Mouse (Mus musculus) CD4-positive, CD25-positive, alpha-beta regulatory T cell, adult 4 months (primary cell): Measurements from ENCODE around the gene Dcaf4. TPM values are rescaled to one million over a fixed set of nuclear protein-coding genes. Genes with fewer than 3 reads are reported as not detected.

Source experiments
- ATAC-seq: one replicate; pipeline ENCODE4 v1.8.0; 2017
- polyA plus RNA-seq, 2 experiments: library from polyadenylated mRNA; unstranded; fragments of 100-300 nt; shearing (Covaris generic); gene quantifications; one replicate each; pipeline ENCODE4 v1.2.1; 2017

Dcaf4 gene
- polyA plus RNA-seq, result 10 to 100 TPM; 22.4 to 37.4 TPM

DNA sequence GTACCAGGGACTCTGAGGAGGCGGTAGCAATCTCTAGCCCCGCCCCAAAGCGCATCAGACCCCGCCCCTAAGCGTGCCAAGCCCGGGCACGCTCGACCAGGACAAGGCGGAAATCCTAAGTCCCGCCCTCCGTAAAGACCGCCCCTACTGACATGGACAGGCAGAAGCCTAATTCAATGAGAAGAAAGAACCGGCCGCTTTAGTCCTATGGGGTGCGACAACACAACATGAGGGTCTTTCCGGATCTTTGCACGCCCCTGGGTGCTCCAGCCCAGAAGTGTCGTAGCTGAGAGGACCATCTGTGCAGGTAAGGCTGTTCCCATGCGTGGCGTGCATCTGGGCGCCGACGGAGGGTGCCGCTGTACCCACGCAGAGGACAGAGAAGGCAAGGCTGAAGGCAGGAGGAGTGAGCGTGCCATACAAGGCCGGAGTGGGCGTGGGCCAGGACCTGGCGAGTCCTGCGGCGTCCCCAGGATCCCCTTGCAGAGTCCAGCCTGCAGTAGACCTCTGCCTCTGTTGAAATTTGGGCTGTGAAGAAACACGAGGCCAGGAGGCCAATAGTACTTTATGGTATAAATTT, at the start of gene Dcaf4:
Gene Dcaf4 (plus strand): TSS at position 156 of the 580 bp plus-strand sequence.
- ATAC-seq, result peak; percentile 99

DNA sequence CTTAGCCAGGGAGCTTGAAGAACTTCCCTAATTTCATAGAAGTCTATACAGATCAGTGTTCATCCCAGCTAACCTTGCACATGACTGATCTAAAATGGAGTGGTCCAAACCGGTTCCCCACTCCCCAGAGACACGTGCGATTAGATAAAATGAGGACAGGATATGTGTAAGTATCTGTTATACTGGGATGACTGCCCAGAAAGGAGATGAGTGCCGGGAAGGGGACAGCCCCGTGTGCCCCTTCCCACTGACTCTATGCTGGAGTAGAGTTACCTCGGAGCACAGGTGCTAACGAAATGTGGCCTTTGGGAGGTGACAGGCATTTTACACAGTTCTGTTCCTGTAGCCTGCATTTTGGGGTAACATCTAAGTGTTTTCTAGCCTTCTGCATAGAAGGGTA, 48.5 kb upstream of the Dcaf4 start:
- ATAC-seq, result no peak

DNA sequence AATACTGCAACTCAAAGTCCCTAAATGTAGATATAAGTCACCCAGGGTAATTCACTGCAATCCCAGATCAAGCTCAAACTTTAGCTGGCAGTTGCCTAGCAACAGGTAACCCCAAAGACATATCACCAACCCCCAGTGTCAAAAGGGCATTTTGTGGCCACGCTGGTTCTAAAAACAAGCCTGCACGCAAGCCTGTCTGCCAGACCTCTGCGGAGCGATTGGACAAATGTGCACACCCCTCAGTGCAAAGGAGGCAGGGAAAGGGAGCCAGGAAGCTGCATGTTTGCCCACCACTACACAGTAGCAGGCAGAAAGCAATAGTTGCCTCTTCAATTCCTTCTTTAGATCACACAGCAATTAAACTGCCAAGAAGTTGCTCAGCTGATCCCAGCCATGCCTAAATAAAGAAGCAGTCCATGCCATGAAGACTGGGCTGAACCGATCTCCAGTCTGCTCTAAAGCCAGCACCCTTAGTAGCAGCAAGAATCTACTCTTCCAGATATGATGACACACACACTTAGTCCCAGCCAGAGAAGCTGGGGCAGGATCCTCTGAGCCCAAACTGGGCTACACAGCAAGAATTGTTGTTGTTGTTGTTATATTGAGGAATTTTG, 46.2 kb upstream of the Dcaf4 start:
- no peak for ATAC-seq

DNA sequence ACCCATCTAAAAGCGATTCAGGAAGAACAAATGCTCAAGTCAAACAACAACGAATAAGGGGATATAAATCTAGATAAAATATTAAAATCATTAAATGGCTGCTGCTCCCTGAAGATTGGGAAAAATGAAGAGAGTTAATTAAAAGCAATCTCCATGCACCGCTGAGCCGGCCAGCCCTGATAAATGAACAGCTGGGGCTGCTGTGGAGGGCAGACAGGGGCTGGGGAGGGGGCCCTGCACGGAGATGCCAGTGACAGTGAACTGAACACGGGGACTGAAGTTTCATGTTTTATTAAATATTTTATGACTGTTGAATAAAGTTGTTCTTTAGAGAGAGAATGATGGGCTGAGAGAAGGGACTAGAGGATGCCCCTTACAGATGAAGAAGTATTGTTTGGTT, 44.8 kb upstream of the Dcaf4 start:
- ATAC-seq, result no peak

DNA sequence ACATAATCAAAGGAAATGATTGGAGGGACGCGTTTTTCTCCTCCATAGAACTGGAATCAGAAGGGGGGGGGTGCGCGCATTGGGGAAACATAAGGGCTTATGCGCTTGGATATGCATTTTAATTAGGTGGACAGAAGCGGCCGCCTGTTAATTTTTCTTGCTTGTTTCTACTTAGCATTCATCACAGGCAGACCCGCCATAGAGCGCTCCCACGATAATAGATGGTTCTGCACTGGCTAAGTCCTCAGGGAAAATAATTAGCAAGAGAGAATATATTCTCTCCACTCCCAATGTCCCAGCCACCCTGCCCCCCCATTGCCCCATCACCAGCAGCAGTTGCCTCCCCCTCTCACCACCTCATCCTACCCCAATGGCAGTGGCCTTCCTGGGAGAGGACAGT, 44.0 kb upstream of the Dcaf4 start:
- no peak for ATAC-seq

DNA sequence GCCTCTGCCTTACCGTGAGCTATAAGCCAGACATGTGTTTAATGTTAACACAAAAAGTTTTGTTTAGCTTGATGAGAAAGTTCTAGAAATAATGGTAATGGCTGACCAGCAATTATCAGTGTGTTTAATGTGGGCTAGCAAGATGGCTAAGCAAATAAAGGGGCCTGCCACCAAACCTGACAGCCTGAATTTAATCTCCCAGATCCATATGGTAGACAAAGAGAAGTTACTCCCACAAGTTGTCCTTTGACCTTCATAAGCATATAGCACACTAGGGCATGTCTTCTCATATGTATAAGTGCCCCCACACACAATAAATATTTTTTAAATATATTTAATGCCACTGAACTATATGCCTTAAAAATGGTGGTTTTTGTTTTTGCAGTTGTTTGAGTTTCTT, 41.1 kb upstream of the Dcaf4 start:
- ATAC-seq, result no peak

DNA sequence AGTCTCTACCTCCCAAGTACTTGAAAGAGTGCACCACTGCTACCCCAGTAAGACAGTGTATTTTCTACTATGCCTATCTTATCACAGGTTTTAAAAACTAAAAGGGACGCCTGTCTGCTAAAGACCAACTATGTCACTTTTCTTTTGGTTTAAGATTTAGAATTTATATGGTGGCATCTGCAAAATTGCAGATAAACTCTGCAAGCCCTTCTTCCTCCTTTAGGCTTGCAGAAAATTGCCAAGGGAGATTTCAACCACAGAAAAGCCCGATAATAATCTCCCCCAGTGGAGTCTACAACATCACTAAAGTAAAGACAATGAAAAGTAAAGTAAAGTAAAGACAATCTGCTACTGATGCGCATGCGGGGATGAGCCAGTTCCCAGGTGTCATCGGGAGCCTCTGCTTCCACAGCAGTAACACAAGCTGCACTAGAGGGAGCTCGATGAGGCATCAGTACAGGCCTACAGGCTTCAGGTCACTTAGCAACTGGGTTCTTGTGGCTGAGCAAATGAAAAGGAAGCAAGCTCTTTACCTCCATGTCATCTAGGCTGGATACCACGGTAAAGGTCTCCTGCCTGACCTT, 40.4 kb upstream of the Dcaf4 start:
- no peak for ATAC-seq

DNA sequence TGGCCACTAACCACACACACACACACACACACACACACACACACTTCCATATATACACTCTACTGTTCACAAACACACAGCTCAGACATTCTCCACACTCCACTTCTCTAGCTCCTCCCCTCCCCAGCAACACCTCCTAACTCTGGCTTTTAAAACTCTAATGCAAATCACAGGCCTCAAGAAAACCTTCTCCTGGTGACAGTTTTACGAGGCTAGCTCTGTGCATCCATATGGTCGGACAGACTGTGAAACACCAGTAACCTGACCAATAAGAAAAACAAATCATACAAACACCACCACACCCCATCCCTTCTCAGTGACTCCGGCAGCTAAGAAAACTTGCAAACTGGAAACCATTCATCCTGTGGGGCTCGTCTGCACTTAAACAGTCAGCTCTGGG, 38.8 kb upstream of the Dcaf4 start:
- ATAC-seq, result no peak

DNA sequence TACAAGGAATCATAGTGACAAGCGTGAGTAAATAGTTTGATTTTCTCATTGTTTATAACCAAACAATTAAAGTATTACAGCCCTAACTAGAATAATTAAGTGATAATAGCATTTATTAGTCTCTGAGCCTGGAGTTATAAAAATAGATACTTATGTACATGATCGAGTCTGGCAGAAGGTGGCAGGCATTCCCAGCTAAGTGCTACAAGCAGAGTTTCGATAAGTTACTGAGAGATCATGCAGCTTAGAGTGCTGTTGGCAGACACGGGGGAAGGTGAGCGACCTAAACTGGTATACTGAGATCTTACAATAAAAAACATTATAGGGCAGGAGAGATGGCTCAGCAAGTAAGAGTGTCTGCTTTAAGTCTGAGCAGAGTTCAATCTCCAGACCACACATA, 36.6 kb upstream of the Dcaf4 start:
- ATAC-seq, result no peak

DNA sequence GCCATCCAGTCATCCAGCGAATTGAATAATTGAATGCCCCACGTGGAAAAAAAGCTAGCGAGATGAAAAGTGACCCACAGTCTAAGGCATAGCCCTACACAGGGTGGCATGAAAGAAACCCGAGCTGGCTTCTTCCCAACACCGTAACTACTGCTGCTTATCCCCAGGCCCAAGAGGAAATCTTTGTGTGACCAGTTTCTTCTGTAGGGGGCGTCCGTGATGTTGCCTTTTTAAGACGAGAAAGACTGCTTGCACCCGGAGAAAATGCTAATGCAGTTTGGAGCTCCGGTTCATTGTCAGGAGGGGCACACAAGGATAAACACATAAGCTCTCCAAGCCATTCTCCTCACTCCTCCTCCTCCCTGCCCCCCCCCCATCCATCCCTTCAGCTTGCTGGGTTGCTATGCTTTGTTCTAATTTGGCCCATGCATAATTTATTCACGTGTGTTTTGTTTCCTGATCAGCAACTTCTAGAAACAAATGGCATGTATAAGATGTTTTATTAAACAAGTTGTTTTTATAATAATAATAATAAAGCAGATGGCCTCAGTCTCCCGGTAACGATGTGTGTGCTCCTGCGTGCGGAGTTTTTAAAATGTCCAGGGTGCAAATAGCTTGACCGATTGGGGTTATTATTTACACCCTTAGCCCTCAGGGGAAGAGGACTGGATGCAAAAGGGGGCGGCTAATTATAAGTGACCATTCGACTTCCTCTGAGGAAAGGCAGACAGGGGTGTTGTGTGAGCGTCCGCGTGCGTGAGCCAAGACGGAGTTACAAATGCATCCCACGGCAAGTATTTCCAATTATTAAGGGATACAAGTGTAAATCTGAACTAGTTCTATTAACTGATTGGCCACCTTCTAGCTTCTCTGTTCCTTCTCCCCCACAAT, 35.2 kb upstream of the Dcaf4 start:
- ATAC-seq, result no peak

DNA sequence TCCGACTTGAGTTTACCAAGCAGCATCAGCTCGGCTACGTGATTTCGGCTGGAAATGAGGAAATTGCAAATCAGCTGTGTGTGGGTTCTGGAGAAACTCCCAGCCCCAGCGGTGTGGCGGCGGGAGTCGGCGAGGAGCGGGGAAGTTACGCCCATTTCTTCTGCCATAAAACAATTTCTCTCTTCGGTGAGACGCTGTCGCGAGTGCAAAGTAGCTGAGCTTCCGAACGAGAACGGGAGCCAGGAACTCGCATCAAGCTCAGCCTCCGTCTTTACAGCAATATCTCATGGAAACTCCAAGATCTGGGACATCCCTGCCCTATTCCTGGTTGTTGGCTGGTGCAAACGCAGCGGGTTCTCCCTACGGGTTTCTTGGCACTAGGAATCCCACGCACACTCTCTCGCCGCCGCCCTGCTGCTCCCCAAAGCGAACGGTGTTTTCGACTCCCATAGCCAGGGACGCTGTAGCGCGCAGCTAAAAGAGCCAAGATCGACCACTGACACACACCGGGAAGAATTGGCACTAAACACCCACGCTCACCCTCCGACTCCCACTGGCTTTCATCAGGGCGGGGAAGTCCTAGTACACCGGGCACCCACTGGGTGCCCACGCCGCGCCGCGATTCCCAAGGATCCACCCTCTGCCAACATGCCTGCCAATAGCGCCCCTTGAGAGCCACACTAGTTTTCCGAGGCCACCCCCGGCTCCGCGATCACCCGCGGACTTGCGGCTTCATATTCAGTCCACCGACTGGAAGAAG, 34.2 kb upstream of the Dcaf4 start:
- no peak for ATAC-seq

DNA sequence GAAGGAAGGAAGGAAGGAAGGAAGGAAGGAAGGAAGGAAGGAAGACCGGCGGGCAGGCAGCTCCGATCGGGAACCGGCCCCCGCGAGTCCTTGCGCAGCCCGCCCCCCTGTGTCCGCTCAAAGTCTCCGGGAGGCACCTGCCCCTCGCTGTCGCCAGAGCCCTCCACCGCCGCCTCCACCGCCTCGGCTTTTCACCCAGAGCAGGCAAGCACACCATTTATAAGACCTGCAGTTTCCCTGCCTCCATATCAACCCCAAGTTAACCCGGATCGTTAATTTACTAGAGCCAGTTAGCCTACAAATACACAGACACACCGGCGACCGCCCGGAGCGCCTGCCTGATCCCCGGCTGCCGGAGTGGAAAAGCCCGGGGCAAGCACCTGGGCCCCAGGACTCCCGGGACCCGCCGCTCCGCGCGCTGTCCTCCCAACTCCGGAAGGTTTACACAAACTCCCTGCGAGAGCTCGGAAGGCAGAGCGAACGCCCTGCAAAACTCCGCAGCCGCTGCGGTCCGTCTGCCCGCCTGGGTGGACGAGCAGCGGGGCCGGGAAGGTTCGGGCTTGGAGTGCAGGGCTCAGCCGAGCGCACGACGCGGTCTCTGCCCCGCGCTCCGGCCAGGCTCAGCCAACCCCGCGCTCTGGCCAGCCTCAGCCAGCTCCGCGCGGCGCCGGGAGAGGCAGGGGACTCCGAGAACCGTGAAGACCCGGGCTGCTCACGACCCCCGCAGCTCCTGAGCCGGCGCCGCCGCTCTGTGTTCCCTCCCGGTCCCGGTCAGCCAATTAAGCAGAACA, 33.4 kb upstream of the Dcaf4 start:
- peak; percentile 3 for ATAC-seq

DNA sequence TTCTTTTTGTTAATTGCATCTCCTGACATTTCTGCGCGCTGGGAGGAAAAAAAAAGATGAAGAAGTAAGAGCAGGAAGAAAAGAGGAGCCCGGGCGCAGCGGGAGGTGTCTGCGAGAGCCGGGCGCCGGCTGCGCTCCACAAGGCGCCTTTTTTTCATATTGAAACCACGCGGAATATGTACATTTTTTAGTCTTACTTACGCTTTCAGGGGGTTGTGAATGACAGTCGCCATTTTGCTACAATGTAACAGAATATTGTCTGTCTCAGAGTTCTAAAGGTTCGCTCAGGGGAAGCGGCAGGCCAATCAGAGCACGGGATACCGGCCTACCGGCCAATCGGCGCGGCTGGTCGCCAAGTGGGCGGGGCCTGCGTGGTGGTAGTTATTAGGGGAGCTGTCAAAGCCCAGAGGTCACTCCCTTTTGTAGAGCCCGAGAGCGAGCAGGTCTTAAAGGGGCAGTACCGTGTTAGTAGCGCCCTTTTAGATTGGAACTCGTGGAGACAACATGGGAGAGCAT, 32.7 kb upstream of the Dcaf4 start, which contains the start of gene Dpf3:
Gene Dpf3 (minus strand): TSS at position 241 of the 516 bp plus-strand sequence.
- peak; percentile 89 for ATAC-seq

DNA sequence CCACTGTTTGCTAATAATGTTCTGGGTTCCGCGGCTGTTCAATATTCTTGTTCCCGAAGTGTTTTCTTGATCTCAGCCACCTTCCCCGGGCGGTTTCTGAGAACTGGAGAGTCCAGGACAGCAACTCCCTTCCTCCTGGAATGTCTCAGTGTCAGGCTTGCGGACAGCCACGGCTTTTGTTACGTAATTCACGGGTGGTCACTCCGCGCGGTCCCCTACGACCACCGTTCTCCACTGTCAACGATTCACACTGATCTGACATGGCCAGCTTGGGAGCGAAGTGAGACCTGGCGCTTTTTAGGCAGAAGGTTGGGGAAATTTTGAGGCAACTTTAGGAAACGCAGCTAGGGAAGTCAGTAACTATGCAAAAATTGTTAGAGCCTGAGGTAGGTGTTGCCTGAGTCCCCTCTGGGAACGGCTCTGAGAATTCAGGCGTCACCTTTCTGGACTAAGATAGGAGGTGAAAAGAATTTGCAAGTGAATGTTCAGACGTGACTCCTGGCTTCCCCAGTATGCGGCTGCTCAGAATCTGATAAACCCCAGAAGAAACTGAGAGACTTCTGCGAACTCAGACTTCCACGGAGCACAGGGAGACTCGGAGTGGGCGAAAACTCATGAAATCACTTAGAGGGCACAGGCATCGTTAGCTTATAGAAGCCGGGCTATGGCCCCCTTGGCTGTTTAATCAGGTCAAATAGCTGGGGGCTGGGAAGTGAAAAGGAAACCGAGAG, 31.9 kb upstream of the Dcaf4 start:
- no peak for ATAC-seq

DNA sequence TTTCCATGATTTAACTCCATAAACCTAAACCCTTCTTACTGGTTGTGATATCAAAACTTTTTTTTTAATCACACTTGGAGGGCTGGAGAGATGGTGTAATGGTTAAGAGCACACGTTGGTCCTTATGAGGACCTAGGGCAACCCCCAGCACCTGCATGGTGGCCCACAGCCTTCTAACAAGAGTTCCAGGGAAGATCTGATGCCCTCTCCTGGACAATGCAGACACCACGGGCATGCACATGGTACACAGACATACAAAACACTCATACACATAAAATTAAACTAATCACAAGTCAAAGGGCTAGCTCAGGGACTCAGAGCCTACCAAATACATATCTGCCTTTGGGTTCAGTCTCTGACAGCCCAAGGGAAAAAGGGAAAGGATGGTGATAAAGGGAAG, 30.5 kb upstream of the Dcaf4 start:
- no peak for ATAC-seq

DNA sequence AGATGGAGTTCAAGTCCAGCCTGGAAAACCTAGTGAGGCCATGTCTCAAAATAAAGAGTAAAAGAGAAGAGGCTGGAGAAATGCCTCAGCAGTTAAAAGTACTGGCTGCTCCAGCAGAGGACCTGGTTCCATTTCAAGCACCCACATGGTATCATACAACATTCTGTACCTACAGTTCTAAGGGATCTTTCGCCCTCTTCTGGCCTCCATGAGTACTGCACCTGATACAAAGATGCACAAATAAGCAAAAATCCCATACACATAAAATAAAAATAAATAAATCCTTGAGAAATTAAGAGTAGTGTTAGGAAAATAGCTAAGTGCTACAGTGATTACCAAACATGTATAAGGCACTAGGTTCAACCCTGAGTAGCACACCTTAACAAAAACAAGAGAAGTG, 28.7 kb upstream of the Dcaf4 start:
- ATAC-seq, result no peak

DNA sequence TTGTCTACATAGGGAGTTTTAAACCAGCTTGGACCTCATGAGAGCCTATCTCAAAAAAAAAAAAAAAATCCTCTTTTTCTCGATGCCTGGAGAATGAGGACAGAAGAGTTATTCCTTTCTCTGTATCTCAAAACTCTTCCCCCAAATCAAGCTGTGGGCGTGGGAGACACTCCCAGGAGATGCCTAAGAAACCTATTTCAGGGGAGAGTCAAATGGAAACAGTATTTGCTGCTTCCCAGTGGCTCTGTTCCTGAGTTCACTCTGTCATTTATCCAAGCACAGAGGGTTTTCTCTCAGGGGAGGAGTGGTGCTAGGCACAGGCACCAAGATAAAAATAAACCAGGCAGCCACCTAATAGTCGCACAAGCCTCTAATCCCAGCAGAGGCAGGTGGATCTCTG, 27.5 kb upstream of the Dcaf4 start:
- ATAC-seq, result no peak

DNA sequence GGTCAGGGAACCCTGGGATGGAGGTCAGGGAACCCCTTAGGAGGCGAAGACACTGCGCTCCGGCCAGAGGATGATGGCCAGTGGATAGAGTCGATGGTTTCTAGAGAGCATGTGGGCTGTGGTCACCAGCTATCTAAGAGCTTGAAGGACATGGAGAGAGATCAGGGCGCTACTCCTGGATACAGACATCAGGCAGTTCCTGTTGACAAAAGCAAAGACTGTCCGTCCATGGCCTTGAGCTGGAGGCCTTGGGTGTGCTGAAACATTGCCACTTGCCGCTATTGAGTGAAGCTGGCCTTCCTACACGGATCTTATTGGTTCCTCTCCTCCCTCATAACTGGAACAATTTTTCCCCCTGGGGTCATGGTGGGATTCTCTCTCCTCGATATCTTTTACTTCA, 26.1 kb upstream of the Dcaf4 start:
- ATAC-seq, result no peak

DNA sequence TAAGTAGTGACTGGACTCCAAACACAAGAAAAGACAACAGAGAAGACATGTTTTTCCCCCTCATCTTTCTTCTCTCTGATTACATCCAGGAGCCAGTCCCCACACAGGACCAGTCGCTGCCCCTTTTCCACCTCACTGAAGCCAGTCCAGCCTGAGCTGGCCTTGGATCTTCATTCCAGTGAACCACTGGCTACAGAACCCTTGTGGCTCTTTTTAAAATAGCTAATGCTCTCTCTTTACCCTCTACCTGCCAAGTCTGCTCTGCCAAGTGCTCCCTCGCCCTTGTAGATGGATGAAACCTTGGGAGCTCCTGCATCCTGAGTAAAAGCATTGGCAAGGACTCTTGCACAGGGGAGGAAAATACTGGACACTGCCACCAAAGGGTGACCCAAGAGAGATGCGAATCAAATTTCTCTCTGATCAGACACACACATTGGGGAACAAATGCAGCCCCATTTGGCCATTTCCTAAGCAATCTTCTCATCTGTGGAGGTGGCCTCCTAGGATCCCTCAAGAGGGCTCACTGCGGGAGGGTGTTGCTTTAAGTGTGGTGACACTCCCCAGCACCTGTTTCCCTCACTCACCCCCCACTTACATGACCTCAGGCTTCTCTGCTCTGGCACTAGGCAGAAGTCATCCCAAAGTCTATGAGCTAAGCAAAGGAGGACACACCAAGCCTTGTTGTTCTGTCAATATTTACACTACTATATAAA, 24.9 kb upstream of the Dcaf4 start:
- no peak for ATAC-seq

DNA sequence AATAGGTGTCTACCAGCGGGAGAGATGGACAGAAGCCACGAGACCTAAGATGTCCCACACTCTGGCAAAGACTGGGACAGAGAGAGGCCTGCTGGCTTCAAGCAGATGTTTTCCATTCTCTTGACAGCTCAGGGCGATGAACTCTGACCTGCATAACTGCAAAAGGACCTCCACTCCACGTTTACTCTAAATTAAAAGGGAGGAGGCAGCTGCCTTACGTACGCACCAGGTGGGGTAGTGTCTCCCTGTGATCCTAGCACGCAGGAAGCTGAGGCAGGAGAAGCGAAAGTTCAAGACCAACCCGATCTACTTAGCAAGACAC, 24.3 kb upstream of the Dcaf4 start:
- ATAC-seq, result no peak
